Mouse (Mus musculus) hindbrain, embryonic 14.5 days (tissue): ENCODE data around the gene Khdc1c. TPM values are rescaled to one million over a fixed set of nuclear protein-coding genes. Genes with fewer than 3 reads are reported as not detected.
"Not testable (repeated sequence)": the region's sequence is repeated elsewhere in the genome, so short reads cannot be mapped to it uniquely, and the experiment has no call there.

Experiments
- ATAC-seq: fragments of 200-750 bp; cut with Nextera tagmentation; 2 replicates; pipeline ENCODE4 v1.8.0; 2017; ENCODE audit warnings: moderate number of reproducible peaks, mild to moderate bottlenecking, moderate TSS enrichment, moderate library complexity; ENCODE audit not compliant: low FRiP score
- DNase-seq: peaks from one replicate; pipeline ENCODE4 v3.0.0-alpha.2; 2015; ENCODE audit warnings: low spot score
- H3K27ac ChIP-seq: fragments of 300-500 bp; sonication (generic); 2 replicates; pipeline ENCODE4 v1.5.1; 2014; ENCODE audit warnings: mild to moderate bottlenecking, moderate library complexity
- H3K27me3 ChIP-seq: fragments of 300-500 bp; sonication (generic); 2 replicates; pipeline ENCODE4 v1.6.1; 2014; ENCODE audit warnings: mild to moderate bottlenecking, low read length, mixed read lengths; ENCODE audit not compliant: control insufficient read depth, insufficient read depth
- H3K36me3 ChIP-seq: fragments of 300-500 bp; sonication (generic); replicated peaks from 2 replicates; pipeline ENCODE4 v1.6.1; 2014; ENCODE audit not compliant: control insufficient read depth, insufficient read depth
- H3K4me1 ChIP-seq: fragments of 300-500 bp; sonication (generic); replicated peaks from 2 replicates; pipeline ENCODE4 v1.6.1; 2014; ENCODE audit warnings: antibody characterized with exemption, low read length, mixed read lengths; ENCODE audit not compliant: control insufficient read depth, insufficient read depth
- H3K4me2 ChIP-seq: fragments of 300-500 bp; sonication (generic); replicated peaks from 2 replicates; pipeline ENCODE4 v1.6.1; 2014; ENCODE audit warnings: mild to moderate bottlenecking, moderate library complexity
- H3K4me3 ChIP-seq: fragments of 300-500 bp; sonication (generic); replicated peaks from 2 replicates; pipeline ENCODE4 v1.5.1; 2014; ENCODE audit warnings: mild to moderate bottlenecking, low read length
- H3K9ac ChIP-seq: fragments of 300-500 bp; sonication (generic); 2 replicates; pipeline ENCODE4 v1.6.1; 2014
- H3K9me3 ChIP-seq: fragments of 300-500 bp; sonication (generic); 2 replicates; pipeline ENCODE4 v1.6.1; 2016; ENCODE audit warnings: low read length; ENCODE audit not compliant: control insufficient read depth
- WGBS: fragments of 180-500 bp; shearing (Covaris S2); extraction: QIAGEN DNeasy Blood & Tissue Kit; methylation state at CpG from one replicate; pipeline ENCODE4 v1.1.7; 2014; 5-methylcytosine and 5-hydroxymethylcytosine counted together
- polyA plus RNA-seq: library from polyadenylated mRNA; unstranded; fragments of >200 nt; fragmentation: Nextera tagmentation; extraction: Ambion mirVana; gene quantifications from 2 replicates; pipeline ENCODE4 v1.2.1, GENCODE M21; 2014

Khdc1c gene
- not detected in 2 replicates for polyA plus RNA-seq

- not testable (repeated sequence) for H3K9me3 ChIP-seq, H3K27ac ChIP-seq, H3K4me3 ChIP-seq, H3K27me3 ChIP-seq, H3K4me1 ChIP-seq, H3K4me2 ChIP-seq, H3K36me3 ChIP-seq, H3K9ac ChIP-seq, DNase-seq, ATAC-seq
- WGBS, result 82% methylated on average over 1 of the region's 1 CpGs
These were observed at the start of gene Khdc1c for GRCm38 (mm10) chr1:21368031-21368430. Khdc1c (plus strand) TSS chr1:21368331.

GRCm38 (mm10) chr1:21320271-21320670, 47.9 kb upstream of the Khdc1c start:
- H3K9me3 ChIP-seq, H3K27me3 ChIP-seq, H3K4me1 ChIP-seq, H3K36me3 ChIP-seq, H3K4me2 ChIP-seq, DNase-seq, H3K27ac ChIP-seq, H3K4me3 ChIP-seq, ATAC-seq, H3K9ac ChIP-seq: not testable (repeated sequence)
- WGBS, result 95% methylated on average over 5 of the region's 5 CpGs

- no peak overlapping the region for H3K9ac ChIP-seq
- no peak overlapping the region for H3K4me3 ChIP-seq
- no peaks in the 10 kb centered on the region for H3K9me3 ChIP-seq
- ATAC-seq, result no peak
- DNase-seq, result no peak
- H3K36me3 ChIP-seq, result no peaks in the 10 kb centered on the region
- H3K4me1 ChIP-seq, result no peaks in the 10 kb centered on the region
- H3K27ac ChIP-seq, result no peak overlapping the region
- 96% methylated on average over 1 of the region's 1 CpGs for WGBS
- no peak overlapping the region for H3K4me2 ChIP-seq
- no peaks in the 10 kb centered on the region for H3K27me3 ChIP-seq
These were observed 46.5 kb upstream of the Khdc1c start for GRCm38 (mm10) chr1:21321656-21322055.

- ATAC-seq (no peak; the same call in 1 of the 2 replicates), DNase-seq (no peak)
- 38% methylated on average over 1 of the region's 1 CpGs for WGBS
These were observed 44.0 kb upstream of the Khdc1c start for GRCm38 (mm10) chr1:21323996-21324574.

GRCm38 (mm10) chr1:21324633-21325032, 43.5 kb upstream of the Khdc1c start:
- no peak for ATAC-seq
- Histone ChIP-seq H3K27me3 (no peaks in the 10 kb centered on the region), H3K4me3 (no peak overlapping the region), H3K36me3 (no peaks in the 10 kb centered on the region), H3K4me1 (no peaks in the 10 kb centered on the region), H3K9me3 (no peaks in the 10 kb centered on the region), H3K27ac (no peak overlapping the region), H3K4me2 (no peak overlapping the region), H3K9ac (no peak overlapping the region)
- no peak for DNase-seq
- 82% methylated on average over 1 of the region's 1 CpGs for WGBS

More at GRCm38 (mm10) chr1:21323996-21324574, 44.0 kb upstream of the Khdc1c start:
- no peaks in the 10 kb centered on the region for H3K9me3 ChIP-seq
- no peak overlapping the region for H3K9ac ChIP-seq
- H3K4me1 ChIP-seq, result no peaks in the 10 kb centered on the region
- no peak overlapping the region for H3K4me2 ChIP-seq
- H3K4me3 ChIP-seq, result no peak overlapping the region
- no peaks in the 10 kb centered on the region for H3K36me3 ChIP-seq
- no peaks in the 10 kb centered on the region for H3K27me3 ChIP-seq
- H3K27ac ChIP-seq, result no peak overlapping the region

- Histone ChIP-seq H3K4me1 (no peaks in the 10 kb centered on the region), H3K4me3 (no peak overlapping the region), H3K27ac (no peak overlapping the region), H3K9ac (no peak overlapping the region), H3K4me2 (no peak overlapping the region), H3K27me3 (no peaks in the 10 kb centered on the region), H3K36me3 (no peaks in the 10 kb centered on the region), H3K9me3 (no peaks in the 10 kb centered on the region)
- DNase-seq (no peak), ATAC-seq (no peak)
- WGBS, result 93% methylated on average over 7 of the region's 7 CpGs
These were observed 41.4 kb upstream of the Khdc1c start for GRCm38 (mm10) chr1:21326733-21327132.

- not testable (repeated sequence) for H3K27me3 ChIP-seq, H3K9ac ChIP-seq, H3K27ac ChIP-seq, H3K36me3 ChIP-seq, DNase-seq, H3K4me3 ChIP-seq, H3K4me1 ChIP-seq, H3K9me3 ChIP-seq, H3K4me2 ChIP-seq, ATAC-seq
These were observed 37.0 kb upstream of the Khdc1c start for GRCm38 (mm10) chr1:21331161-21331560.

- no peak overlapping the region for H3K9ac ChIP-seq
- ATAC-seq (no peak), DNase-seq (no peak)
- no peak overlapping the region for H3K4me2 ChIP-seq
- no peaks in the 10 kb centered on the region for H3K27me3 ChIP-seq
- no peaks in the 10 kb centered on the region for H3K36me3 ChIP-seq
- no peaks in the 10 kb centered on the region for H3K4me1 ChIP-seq
- H3K27ac ChIP-seq, result no peak overlapping the region
- WGBS, result 90% methylated on average over 16 of the region's 16 CpGs
- H3K4me3 ChIP-seq, result no peak overlapping the region
- H3K9me3 ChIP-seq, result no peaks in the 10 kb centered on the region
These were observed 34.7 kb upstream of the Khdc1c start for GRCm38 (mm10) chr1:21333222-21333973.

- no peak for ATAC-seq
- H3K27me3 ChIP-seq, result no peaks in the 10 kb centered on the region
- no peak overlapping the region for H3K4me2 ChIP-seq
These were observed 32.3 kb upstream of the Khdc1c start for GRCm38 (mm10) chr1:21335836-21336235.

More at GRCm38 (mm10) chr1:21335836-21336235, 32.3 kb upstream of the Khdc1c start:
- Histone ChIP-seq H3K4me1 (no peaks in the 10 kb centered on the region), H3K4me3 (no peak overlapping the region), H3K27ac (no peak overlapping the region), H3K9me3 (no peaks in the 10 kb centered on the region), H3K36me3 (no peaks in the 10 kb centered on the region), H3K9ac (no peak overlapping the region)
- no peak for DNase-seq
